Mouse (Mus musculus) myocyte (in vitro differentiated cells): ENCODE results near the gene Kif19a.

Experiments
- CEBPB ChIP-seq: IDR thresholded peaks from 2 replicates; pipeline ENCODE4 v1.6.1; 2011; ENCODE audit warnings: mild to moderate bottlenecking, moderate library complexity; ENCODE audit not compliant: poor library complexity, insufficient read depth, severe bottlenecking
- E2F4 ChIP-seq: IDR thresholded peaks from one replicate; pipeline ENCODE4 v1.6.1; 2011; ENCODE audit warnings: mild to moderate bottlenecking, control low read depth, moderate library complexity; ENCODE audit not compliant: insufficient read depth
- MAX ChIP-seq: IDR thresholded peaks from one replicate; pipeline ENCODE4 v1.6.1; 2011; ENCODE audit warnings: low read depth, mild to moderate bottlenecking, control low read depth
- MYOD1 ChIP-seq, 3 experiments: IDR thresholded peaks; one replicate each; pipeline ENCODE4 v1.6.1; 2011; ENCODE audit warnings: control low read depth in 2 of 3, low read depth in 2 of 3, mild to moderate bottlenecking in 2 of 3, moderate library complexity in 1 of 3; ENCODE audit not compliant: insufficient read length in 2 of 3, control insufficient read depth in 1 of 3
- MYOG ChIP-seq, 3 experiments: IDR thresholded peaks; one replicate each; pipeline ENCODE4 v1.6.1; 2011; ENCODE audit warnings: control low read depth in 2 of 3, low read depth in 2 of 3, mild to moderate bottlenecking in 2 of 3; ENCODE audit not compliant: insufficient read length in 2 of 3, control insufficient read depth in 1 of 3, insufficient read depth in 1 of 3
- POLR2A ChIP-seq: IDR thresholded peaks from one replicate; pipeline ENCODE4 v1.6.1; 2011; ENCODE audit warnings: low read depth, mild to moderate bottlenecking, control low read depth, moderate library complexity; ENCODE audit not compliant: insufficient read length
- POLR2AphosphoS2 ChIP-seq: IDR thresholded peaks from one replicate; pipeline ENCODE4 v1.6.1; 2011; ENCODE audit warnings: low read depth, control low read depth; ENCODE audit not compliant: insufficient read length
- REST ChIP-seq: IDR thresholded peaks from one replicate; pipeline ENCODE4 v1.6.1; 2011; ENCODE audit warnings: mild to moderate bottlenecking, control low read depth, moderate library complexity; ENCODE audit not compliant: insufficient read depth, insufficient read length
- SRF ChIP-seq: IDR thresholded peaks from one replicate; pipeline ENCODE4 v1.6.1; 2011; ENCODE audit warnings: low read depth; ENCODE audit not compliant: control insufficient read depth, insufficient read length
- TCF3 ChIP-seq: IDR thresholded peaks from one replicate; pipeline ENCODE4 v1.6.1; 2011; ENCODE audit warnings: low read depth, control low read depth; ENCODE audit not compliant: insufficient read length
- USF1 ChIP-seq: IDR thresholded peaks from one replicate; pipeline ENCODE4 v1.6.1; 2011; ENCODE audit warnings: low read depth, mild to moderate bottlenecking, control low read depth, moderate library complexity

- no peak for TF ChIP-seq POLR2A
- TF ChIP-seq MYOG (IDR thresholded peaks at IDR 0.05; ENCODE audit: control insufficient read depth in 1 of 3, insufficient read depth in 1 of 3, insufficient read length in 2 of 3, low read depth in 2 of 3), result no peak
- TF ChIP-seq TCF3, result no peak
- peak in 1 of 3 experiments; percentile 8 for TF ChIP-seq MYOD1 (IDR thresholded peaks at IDR 0.05; ENCODE audit: control insufficient read depth in 1 of 3, insufficient read length in 2 of 3, low read depth in 2 of 3)
- no peak for TF ChIP-seq MAX
- no peak for TF ChIP-seq USF1
- no peak for TF ChIP-seq E2F4
- no peak for TF ChIP-seq CEBPB
- no peak for TF ChIP-seq SRF
- no peak for TF ChIP-seq REST
- no peak for TF ChIP-seq POLR2AphosphoS2
Measured at GRCm38 (mm10) chr11:114822727-114823126, 57.5 kb downstream of the Kif19a start.
